Mouse (Mus musculus): ENCODE measurements around the gene Psmd6. TPM values are rescaled to one million over a fixed set of nuclear protein-coding genes. Genes with fewer than 3 reads are reported as not detected.

Gene Psmd6
- total RNA-seq (2022) = 100 to 1,000 TPM in 3 of 4 experiments, 10 to 100 TPM in 1; 99.6 to 113 (median 101) TPM

- DNase-seq (ENCODE audit: low spot score in 2 of 2) = peak; percentile 82 to 91
Measured at GRCm38 (mm10) chr14:14120230-14121096, at the start of gene Psmd6. Gene Psmd6 (minus strand): TSS chr14:14120984.

- DNase-seq (ENCODE audit: low spot score in 2 of 2) = no peak
Measured at GRCm38 (mm10) chr14:14110710-14111109, 10.1 kb downstream of the Psmd6 start.

DNA sequence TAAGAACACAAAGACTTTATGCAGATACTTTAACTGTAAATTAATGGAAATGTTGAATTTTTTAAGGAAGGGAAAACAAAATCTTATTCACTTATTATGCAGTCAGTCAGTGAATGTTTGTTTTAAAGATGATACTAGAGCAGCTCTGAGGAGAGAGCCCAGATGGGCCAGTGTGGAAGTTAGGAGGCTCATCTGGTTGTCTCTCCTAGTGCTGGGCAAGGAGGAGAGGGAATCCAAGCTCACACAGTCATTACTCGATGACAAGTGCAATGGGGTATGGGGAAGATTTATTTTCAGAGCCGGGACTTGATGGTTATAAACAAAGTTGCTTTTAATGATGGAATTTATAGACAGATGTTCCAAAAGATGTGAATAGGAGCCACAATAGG is 15.9 kb downstream of the Psmd6 start:
- no peak for DNase-seq (ENCODE audit: low spot score in 2 of 2)

DNA sequence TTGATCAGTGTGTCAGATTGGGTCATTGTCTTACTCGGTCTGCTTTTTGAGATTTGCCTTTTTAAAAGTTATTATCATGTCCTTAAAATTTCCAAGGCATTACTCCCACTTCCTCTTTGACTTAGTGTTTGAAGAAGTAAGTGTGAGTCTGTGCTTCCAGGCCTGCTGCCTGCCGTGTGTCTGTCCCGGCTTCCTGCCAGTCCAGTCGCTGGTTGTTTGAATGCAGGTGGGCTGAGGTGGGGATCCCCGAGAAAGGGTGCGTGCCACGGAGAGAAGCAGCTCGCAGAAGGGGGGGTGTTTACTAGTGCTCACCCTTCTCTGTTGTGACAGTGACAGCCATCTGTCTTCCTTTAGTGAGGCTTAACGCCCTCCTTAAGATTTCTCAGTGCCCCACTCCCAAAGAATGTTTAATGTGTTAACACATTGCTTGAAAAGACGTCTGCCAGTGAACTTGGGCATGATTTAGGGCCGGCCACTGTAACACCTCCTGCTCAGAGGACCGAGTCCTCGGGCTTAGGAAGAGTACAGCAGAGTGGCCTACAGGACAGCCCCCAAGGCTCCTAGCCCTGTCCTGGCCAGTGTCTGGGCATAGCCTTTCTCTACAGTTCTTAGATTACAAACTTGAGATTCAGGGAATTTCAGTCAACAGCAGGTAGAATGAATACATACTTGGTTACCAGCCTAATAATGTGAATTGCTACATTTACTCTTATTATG is 16.4 kb downstream of the Psmd6 start:
- DNase-seq (ENCODE audit: low spot score in 2 of 2) = no peak

DNA sequence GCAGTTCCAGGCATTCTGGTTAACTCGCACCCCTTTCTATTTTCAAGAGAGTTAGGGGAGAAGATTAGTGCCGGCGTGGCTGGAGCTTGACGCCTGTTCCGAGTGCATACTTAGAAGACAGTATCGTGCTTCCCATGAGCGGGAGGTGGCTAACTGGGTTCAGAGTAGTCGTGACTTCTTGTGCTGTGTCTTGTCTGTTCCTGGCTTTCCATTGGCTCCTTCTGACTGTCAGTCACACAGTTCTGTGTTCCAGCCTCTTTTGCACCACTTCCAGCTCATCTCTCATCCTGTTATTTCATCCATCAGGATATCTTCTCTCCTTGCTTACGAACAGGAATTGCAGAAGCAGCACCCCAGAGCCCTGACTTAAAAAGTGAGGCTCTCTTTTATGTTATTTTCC is 19.5 kb downstream of the Psmd6 start:
- no peak for DNase-seq (ENCODE audit: low spot score in 2 of 2)

- DNase-seq (ENCODE audit: low spot score in 2 of 2) = no peak
Measured at GRCm38 (mm10) chr14:14100773-14101280, 20.0 kb downstream of the Psmd6 start.

GRCm38 (mm10) chr14:14098330-14098980 is 22.3 kb downstream of the Psmd6 start:
- peak; percentile 77 to 89 for DNase-seq (ENCODE audit: low spot score in 2 of 2)

DNA sequence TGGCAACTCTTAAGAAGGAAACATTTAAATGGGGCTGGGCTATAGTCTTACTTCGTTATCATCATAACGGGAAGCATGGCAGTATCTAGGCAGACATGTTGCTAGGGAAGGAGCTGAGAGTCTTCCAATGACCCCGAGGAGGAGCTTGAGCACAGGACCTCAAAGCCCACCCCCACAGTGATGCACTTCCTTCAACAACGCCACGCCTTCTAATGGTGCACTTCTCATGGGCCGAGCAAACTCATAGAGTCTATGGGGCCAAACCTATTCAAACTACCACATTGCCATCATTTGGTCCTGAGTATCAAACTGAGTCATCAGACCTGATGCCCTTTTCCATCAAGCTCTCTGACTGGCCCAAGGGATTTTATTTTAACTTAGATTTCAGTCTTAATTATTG is 30.2 kb downstream of the Psmd6 start:
- no peak for DNase-seq (ENCODE audit: low spot score in 2 of 2)

DNA sequence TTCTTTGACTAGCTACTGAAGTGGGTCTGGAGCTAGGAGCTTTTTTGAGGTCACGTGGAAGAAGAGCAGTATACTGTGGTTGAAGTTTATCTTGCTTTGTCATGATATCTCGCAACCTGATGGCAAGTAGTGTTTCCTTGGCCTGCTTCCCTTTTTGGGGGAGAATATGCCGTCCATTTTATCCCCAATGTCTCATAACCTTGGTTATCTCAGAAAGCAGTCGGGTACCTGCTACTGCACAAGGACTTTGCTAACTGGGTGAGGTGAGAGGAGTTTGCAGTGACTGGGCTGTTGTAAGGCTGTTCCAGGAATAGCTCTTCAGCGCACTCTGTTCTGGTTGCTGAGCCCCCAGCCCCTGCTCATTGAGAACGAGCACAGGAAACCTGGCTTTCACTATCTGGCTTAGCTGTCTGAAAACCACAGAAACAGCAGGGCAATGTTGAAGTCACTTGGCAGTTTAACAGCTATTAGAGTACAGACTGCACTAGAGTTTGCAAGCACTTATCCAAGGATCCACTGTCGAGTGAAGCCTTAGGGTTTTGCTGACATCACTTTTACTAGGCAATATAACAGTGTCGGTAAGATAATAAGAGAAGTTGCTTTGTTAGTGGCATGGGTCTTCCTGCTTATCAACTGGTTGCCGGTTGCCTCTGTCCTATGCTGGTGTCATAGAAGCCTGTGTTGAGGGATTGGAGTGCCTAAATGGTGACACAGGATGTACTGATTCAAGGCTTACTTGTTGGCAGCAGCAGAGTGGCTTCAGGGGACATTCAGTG is 32.6 kb downstream of the Psmd6 start:
- DNase-seq (ENCODE audit: low spot score in 2 of 2) = no peak

- no peak for DNase-seq (ENCODE audit: low spot score in 2 of 2)
Measured at GRCm38 (mm10) chr14:14087348-14087747, 33.4 kb downstream of the Psmd6 start.

GRCm38 (mm10) chr14:14086711-14087263 is 34.0 kb downstream of the Psmd6 start:
- DNase-seq (ENCODE audit: low spot score in 2 of 2) = no peak

GRCm38 (mm10) chr14:14083811-14084210 is 37.0 kb downstream of the Psmd6 start:
- no peak for DNase-seq (ENCODE audit: low spot score in 2 of 2)

- DNase-seq (ENCODE audit: low spot score in 2 of 2) = no peak
Measured at GRCm38 (mm10) chr14:14080604-14081194, 40.1 kb downstream of the Psmd6 start.

- no peak for DNase-seq (ENCODE audit: low spot score in 2 of 2)
Measured at GRCm38 (mm10) chr14:14071456-14071855, 49.3 kb downstream of the Psmd6 start.

DNA sequence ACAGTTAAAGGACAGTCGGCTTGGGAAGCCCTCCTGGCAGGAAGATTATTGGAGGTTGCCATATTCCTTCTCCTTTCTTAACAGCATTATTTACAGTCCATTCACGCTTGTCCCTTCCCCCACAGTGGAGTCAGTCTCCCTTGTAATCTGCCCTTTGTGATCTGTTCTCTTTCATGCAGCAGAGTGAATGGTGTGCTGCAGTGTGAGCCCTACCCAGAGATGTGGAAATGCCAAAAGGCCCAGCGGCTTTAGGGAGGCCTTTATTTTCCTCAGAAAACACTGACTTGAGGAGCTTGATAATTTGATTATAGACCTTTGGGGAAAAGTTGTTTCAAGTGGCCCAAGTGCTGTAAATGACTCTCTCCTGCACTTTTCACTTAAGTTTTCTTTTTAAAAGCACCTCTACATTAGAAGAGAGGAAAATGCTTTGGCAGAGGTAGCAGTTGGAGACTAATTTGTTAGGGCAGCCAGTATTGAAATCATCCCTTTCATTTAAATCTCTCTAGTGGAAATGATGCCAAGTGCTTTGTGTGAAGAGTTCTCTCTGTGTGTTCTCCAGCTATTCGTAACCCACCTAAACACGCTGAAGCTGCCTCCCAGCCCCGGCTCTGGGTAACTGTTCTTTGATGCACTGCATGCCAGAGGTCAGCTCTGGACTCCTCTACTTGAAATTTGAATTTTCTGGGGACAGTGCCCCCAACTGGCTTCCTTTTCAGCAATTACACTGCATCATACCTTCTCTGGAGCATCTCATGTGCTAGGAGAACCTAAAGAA is 50.1 kb downstream of the Psmd6 start:
- DNase-seq (ENCODE audit: low spot score in 2 of 2) = no peak

DNA sequence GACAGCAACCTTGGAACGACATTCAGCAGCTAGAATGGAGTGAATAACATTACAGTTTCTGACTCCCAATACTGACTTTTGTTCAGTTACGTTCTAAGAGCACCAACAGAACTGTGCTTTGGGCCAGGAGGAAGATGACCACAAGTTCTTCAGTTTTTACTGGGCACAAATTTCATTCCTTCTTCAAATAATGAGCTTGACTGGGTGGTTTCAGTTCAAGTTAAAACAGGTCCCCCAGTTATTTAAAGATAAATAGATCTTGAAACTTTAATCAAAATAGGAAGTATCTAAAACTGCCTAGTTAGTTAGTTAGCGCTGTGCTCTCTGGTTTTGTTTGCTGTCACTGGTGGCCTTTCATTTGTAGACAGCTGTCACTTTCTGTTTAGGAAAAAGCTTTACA is 52.2 kb downstream of the Psmd6 start:
- no peak for DNase-seq (ENCODE audit: low spot score in 2 of 2)

DNA sequence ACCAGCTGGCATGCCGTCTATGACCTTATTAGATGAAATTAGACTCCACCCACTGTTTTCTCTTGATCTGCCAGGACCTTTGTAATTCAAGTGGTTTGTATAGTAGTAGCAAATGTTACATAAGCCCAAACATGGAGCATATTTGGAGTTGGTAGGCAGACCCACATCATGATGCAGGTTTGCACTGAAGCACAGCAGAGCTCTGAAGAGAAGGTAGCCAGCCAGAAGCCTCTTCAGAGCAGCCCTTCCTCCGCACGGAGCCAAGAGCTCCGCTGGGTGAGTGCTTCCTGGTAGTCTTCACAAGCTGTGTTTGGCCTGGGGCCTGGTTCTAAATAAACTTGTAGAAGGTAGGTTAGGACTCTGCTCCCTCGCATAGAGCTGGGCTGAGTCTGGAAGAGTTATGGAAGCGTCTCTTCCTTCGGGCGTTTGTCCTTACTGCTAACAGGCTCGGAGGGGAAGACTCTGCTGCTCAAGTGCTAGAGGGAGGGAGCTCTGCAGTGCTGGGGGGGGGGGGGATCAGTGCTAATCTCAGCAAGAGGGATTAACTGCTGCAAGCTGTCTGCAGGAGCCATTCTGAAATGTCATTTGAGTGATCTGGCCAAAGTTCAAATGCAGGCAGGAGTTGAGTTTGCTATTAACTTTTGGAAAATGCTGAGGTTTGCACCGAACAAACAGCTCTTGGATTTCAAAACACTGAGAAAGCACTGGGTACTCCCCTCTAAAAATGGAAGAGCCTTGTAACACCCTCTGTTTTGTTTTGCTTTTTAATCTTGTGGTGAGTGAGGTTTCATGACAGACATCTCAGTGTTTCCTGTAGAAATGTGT is 52.9 kb downstream of the Psmd6 start:
- no peak for DNase-seq (ENCODE audit: low spot score in 2 of 2)

GRCm38 (mm10) chr14:14066241-14066640 is 54.5 kb downstream of the Psmd6 start:
- no peak for DNase-seq (ENCODE audit: low spot score in 2 of 2)

DNA sequence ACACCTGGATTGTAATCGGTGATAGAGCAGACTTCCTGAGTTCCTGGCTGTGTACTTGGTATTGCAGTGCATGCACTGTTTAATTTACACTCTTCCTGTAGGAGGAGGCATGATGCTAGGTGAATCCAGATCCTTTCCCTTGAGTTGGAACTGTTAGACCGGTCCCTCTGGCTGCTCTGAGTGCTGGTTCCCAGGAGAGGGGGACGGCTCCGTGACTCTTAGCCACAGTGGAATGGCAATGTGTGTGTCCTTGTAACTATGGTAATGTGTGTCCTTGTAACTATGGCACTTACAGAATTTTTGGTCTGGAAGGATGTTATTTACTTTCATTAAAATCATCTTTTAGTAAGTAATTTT is 55.7 kb downstream of the Psmd6 start:
- no peak for DNase-seq (ENCODE audit: low spot score in 2 of 2)

Measured in left cerebral cortex, adult 8-10 months (tissue).